In genomic region chr3:121808246-121808645, GRCm38 (mm10) we compare ENCODE assay signal across 21 mouse cellular contexts. TPM values are rescaled to one million over a fixed set of nuclear protein-coding genes. Genes with fewer than 3 reads are reported as not detected.
DNase-seq lines count a peak whose midpoint lies in the region; ATAC-seq and TF ChIP-seq lines count a peak whose summit lies in the region.
"Had no signal": no experiment of that assay in that cellular context is flagged by ENCODE, and none has a peak within 500 bp of the region (broad histone marks: within the 10 kb centered on the region; RNA-seq: fewer than 3 reads in every experiment).

No protein-coding gene starts in this region.

- no peaks in the 10 kb centered on the region for H3K4me1 ChIP-seq in midbrain, embryonic 11.5 days (ENCODE audit: control insufficient read depth, insufficient read depth, low read length)
- peaks cover 13% of the 10 kb centered on the region for H3K4me1 ChIP-seq in midbrain, embryonic 16.5 days (ENCODE audit: control insufficient read depth, insufficient read depth, low read length)
- peaks cover 10 to 47% of the 10 kb centered on the region in 2 experiments for H3K4me1 ChIP-seq in CH12.LX (ENCODE audit: control insufficient read depth in 1 of 2, insufficient read depth in 2 of 2)

- TF ChIP-seq RAD21 in CH12.LX (IDR thresholded peaks at IDR 0.05; ENCODE audit: low read depth, low read length) = no peak

- no peak for TF ChIP-seq EP300 in CH12.LX (IDR thresholded peaks at IDR 0.05; ENCODE audit: low read length)

- no peaks in the 10 kb centered on the region for H3K27me3 ChIP-seq in midbrain, embryonic 11.5 days (ENCODE audit: control insufficient read depth, insufficient read depth, low read length)
- no peaks in the 10 kb centered on the region for H3K27me3 ChIP-seq in midbrain, embryonic 16.5 days (ENCODE audit: control insufficient read depth, insufficient read depth, low read depth, low read length)
- no peaks in the 10 kb centered on the region for H3K27me3 ChIP-seq in CH12.LX (replicated peaks)
- H3K27me3 ChIP-seq: embryonic facial prominence, embryonic 12.5 days; forebrain, embryonic 13.5 days; forebrain, embryonic 15.5 days; Patski had no signal

- TF ChIP-seq CTCF in CH12.LX (conservative IDR thresholded peaks at IDR 0.05 in 1 of 2, IDR thresholded peaks at IDR 0.05 in 1 of 2; ENCODE audit: low read depth in 2 of 2, low read length in 2 of 2) = no peak

- no peak overlapping the region for H3K9ac ChIP-seq in midbrain, embryonic 11.5 days (ENCODE audit: low read length)
- H3K9ac ChIP-seq in midbrain, embryonic 16.5 days (ENCODE audit: low read depth, low read length) = no peak overlapping the region
- H3K9ac ChIP-seq in CH12.LX (ENCODE audit: insufficient read depth, low read depth) = no peak overlapping the region
- H3K9ac ChIP-seq: embryonic facial prominence, embryonic 12.5 days; forebrain, embryonic 13.5 days; forebrain, embryonic 15.5 days had no signal

- WGBS in midbrain, embryonic 11.5 days = 91% methylated on average over 3 of the region's 3 CpGs
- WGBS in midbrain, embryonic 16.5 days = 89% methylated on average over 3 of the region's 3 CpGs

- no peak overlapping the region for H3K27ac ChIP-seq in midbrain, embryonic 11.5 days (ENCODE audit: low read depth, low read length)
- no peak overlapping the region for H3K27ac ChIP-seq in midbrain, embryonic 16.5 days (ENCODE audit: low read length)
- no peak overlapping the region for H3K27ac ChIP-seq in CH12.LX (ENCODE audit: insufficient read depth, low read depth)
- H3K27ac ChIP-seq: embryonic facial prominence, embryonic 10.5 days; embryonic facial prominence, embryonic 12.5 days; forebrain, embryonic 13.5 days; forebrain, embryonic 15.5 days had no signal

- no peak overlapping the region for H3K4me2 ChIP-seq in midbrain, embryonic 11.5 days
- no peak overlapping the region for H3K4me2 ChIP-seq in midbrain, embryonic 16.5 days (ENCODE audit: low read length)
- peak overlapping the region; percentile 36 for H3K4me2 ChIP-seq in CH12.LX (ENCODE audit: insufficient read depth, low read depth, poor library complexity, severe bottlenecking)
- H3K4me2 ChIP-seq: embryonic facial prominence, embryonic 12.5 days; forebrain, embryonic 13.5 days; forebrain, embryonic 15.5 days had no signal

- no peak for ATAC-seq in midbrain, embryonic 11.5 days (ENCODE audit: low FRiP score)
- ATAC-seq in midbrain, embryonic 16.5 days = no peak
- ATAC-seq: activated CD4-positive, CD25-positive, alpha-beta regulatory T cell, adult 4 months; forebrain, embryonic 13.5 days; forebrain, embryonic 15.5 days; Patski had no signal

- H3K79me2 ChIP-seq in CH12.LX (replicated peaks; ENCODE audit: control insufficient read depth, extremely low read depth, insufficient read depth, poor library complexity, severe bottlenecking) = peaks cover 68% of the 10 kb centered on the region

- DNase-seq in midbrain, embryonic 11.5 days (ENCODE audit: low spot score, missing footprints) = peak; percentile 65
- peak; percentile 56 for DNase-seq in CH12.LX (ENCODE audit: extremely low read depth)
- DNase-seq in naive thymus-derived CD4-positive, alpha-beta T cell, adult 2 months (ENCODE audit: low read depth) = peak; percentile 37
- DNase-seq in lung, postnatal 4 days = no peak
- no peak for DNase-seq in lung, postnatal 14 days
- DNase-seq: adrenal gland, adult 8-10 months; adrenal gland, postnatal 14 days; adrenal gland, postnatal 36 days; cerebellum, adult 11-12 months; cerebellum, adult 2 months; cerebellum, adult 9-10 months; cerebellum, postnatal 10 days; cerebellum, postnatal 25 days had no signal

- no peaks in the 10 kb centered on the region for H3K36me3 ChIP-seq in midbrain, embryonic 11.5 days (ENCODE audit: control insufficient read depth, insufficient read depth, low read length)
- no peaks in the 10 kb centered on the region for H3K36me3 ChIP-seq in midbrain, embryonic 16.5 days (ENCODE audit: control insufficient read depth, insufficient read depth, low read length)
- peaks cover 15 to 33% of the 10 kb centered on the region in 2 experiments for H3K36me3 ChIP-seq in CH12.LX (replicated peaks in 1 of 2; ENCODE audit: control insufficient read depth in 1 of 2, insufficient read depth in 1 of 2, low read length in 1 of 2)

- in situ Hi-C loops in CH12.LX (cut with MboI; ENCODE audit: low pct_ligation_motif_present, low pct_unique_long_range_greater_than_20kb, low sequenced_read_pairs) = no loop called here

- no peak overlapping the region for H3K4me3 ChIP-seq in midbrain, embryonic 11.5 days (ENCODE audit: low read depth, low read length)
- H3K4me3 ChIP-seq in midbrain, embryonic 16.5 days (ENCODE audit: low read depth, low read length) = no peak overlapping the region
- H3K4me3 ChIP-seq in CH12.LX (replicated peaks in 1 of 3; ENCODE audit: low read depth in 2 of 3, low read length in 2 of 3, poor library complexity in 1 of 3) = no peak overlapping the region
- H3K4me3 ChIP-seq: embryonic facial prominence, embryonic 10.5 days; embryonic facial prominence, embryonic 12.5 days; forebrain, embryonic 13.5 days; forebrain, embryonic 15.5 days had no signal

- TF ChIP-seq POLR2A in CH12.LX (IDR thresholded peaks at IDR 0.05; ENCODE audit: low read depth, low read length) = no peak

- dilution Hi-C loops in CH12.LX (cut with MboI; ENCODE audit: extremely low pct_ligation_motif_present, extremely low pct_unique_long_range_greater_than_20kb, low sequenced_read_pairs) = no loop called here

- H3K9me3 ChIP-seq in midbrain, embryonic 11.5 days (ENCODE audit: control insufficient read depth, low read length) = no peaks in the 10 kb centered on the region
- no peaks in the 10 kb centered on the region for H3K9me3 ChIP-seq in midbrain, embryonic 16.5 days (replicated peaks; ENCODE audit: control insufficient read depth, low read length, poor library complexity, severe bottlenecking)
- H3K9me3 ChIP-seq in CH12.LX (replicated peaks; ENCODE audit: low read length) = no peaks in the 10 kb centered on the region
- H3K9me3 ChIP-seq: embryonic facial prominence, embryonic 10.5 days; embryonic facial prominence, embryonic 12.5 days; forebrain, embryonic 13.5 days; forebrain, embryonic 15.5 days; G1E had no signal

TF ChIP-seq in CH12.LX, 34 proteins besides CTCF, POLR2A, EP300 and RAD21:
- TF ChIP-seq SIN3A (IDR thresholded peaks at IDR 0.05; ENCODE audit: low read length) (no peak), MAX (IDR thresholded peaks at IDR 0.05; ENCODE audit: low read length) (no peak), SMC3 (IDR thresholded peaks at IDR 0.05; ENCODE audit: low read depth, low read length) (no peak), USF1 (IDR thresholded peaks at IDR 0.05; ENCODE audit: low read depth, low read length) (no peak), GABPA (IDR thresholded peaks at IDR 0.05; ENCODE audit: insufficient replicate concordance, low read depth, low read length) (no peak), NRF1 (IDR thresholded peaks at IDR 0.05; ENCODE audit: low read depth, low read length) (no peak), JUND (conservative IDR thresholded peaks at IDR 0.05; ENCODE audit: low read depth, low read length) (no peak), NELFE (IDR thresholded peaks at IDR 0.05; ENCODE audit: low read depth, low read length) (no peak), TBP (conservative IDR thresholded peaks at IDR 0.05; ENCODE audit: low read depth, low read length) (no peak), MYC (IDR thresholded peaks at IDR 0.05; ENCODE audit: low read depth, low read length) (no peak)

RNA-seq across cellular contexts. Expression of gene Abcd3, which starts 6.9 kb away (rescaled TPM):
- polyA plus RNA-seq in midbrain, embryonic 11.5 days (2014; fragmentation: Nextera tagmentation; extraction: Ambion mirVana) = 58.7 and 60.0 TPM in 2 replicates
- polyA plus RNA-seq in midbrain, embryonic 16.5 days (2015; fragmentation: Nextera tagmentation; extraction: Ambion mirVana) = 74.5 and 78.9 TPM in 2 replicates
- 52.3 and 65.9 TPM in 2 replicates for total RNA-seq in CH12.LX (2012; rRNA removed)
- total RNA-seq in CH12.LX (2014; rRNA removed) = 53.5 and 56.5 TPM in 2 replicates
- polyA plus RNA-seq in CH12.LX (2012; ENCODE audit: insufficient read length, low read depth) = 53.8 and 54.1 TPM in 2 replicates

Comparison
In these comparisons a context has a peak if more than half of its experiments do, and no peak if none do; other contexts are left out.
1. DNase-seq: peak in midbrain, embryonic 11.5 days (single experiment), CH12.LX (single experiment) and naive thymus-derived CD4-positive, alpha-beta T cell, adult 2 months (single experiment); none in lung, postnatal 4 days (0 of 2) and lung, postnatal 14 days (single experiment).